Mouse (Mus musculus): ENCODE measurements around the gene Emp3. TPM values are rescaled to one million over a fixed set of nuclear protein-coding genes. Genes with fewer than 3 reads are reported as not detected.
"Not testable (repeated sequence)": the region's sequence is repeated elsewhere in the genome, so short reads cannot be mapped to it uniquely, and the experiment has no call there.

Gene Emp3
- polyA plus RNA-seq, 1 experiment, result 219 TPM

GRCm38 (mm10) chr7:45916056-45917003 lies 4.9 kb downstream of the Emp3 start:
- DNase-seq (ENCODE audit: low spot score), result no peak

GRCm38 (mm10) chr7:45915011-45915410 lies 6.2 kb downstream of the Emp3 start:
- no peak for DNase-seq (ENCODE audit: low spot score)

- DNase-seq (ENCODE audit: low spot score), result no peak
Measured at GRCm38 (mm10) chr7:45914067-45914466, 7.1 kb downstream of the Emp3 start.

GRCm38 (mm10) chr7:45909145-45909544 lies 12.1 kb downstream of the Emp3 start:
- no peak for DNase-seq (ENCODE audit: low spot score)

GRCm38 (mm10) chr7:45908384-45908783 lies 12.8 kb downstream of the Emp3 start:
- DNase-seq (ENCODE audit: low spot score), result no peak

- DNase-seq (ENCODE audit: low spot score), result no peak
Measured at GRCm38 (mm10) chr7:45906622-45907021, 14.6 kb downstream of the Emp3 start.

GRCm38 (mm10) chr7:45902481-45903002 lies 18.7 kb downstream of the Emp3 start:
- DNase-seq (ENCODE audit: low spot score), result no peak

- no peak for DNase-seq (ENCODE audit: low spot score)
Measured at GRCm38 (mm10) chr7:45901562-45901961, 19.6 kb downstream of the Emp3 start.

GRCm38 (mm10) chr7:45898125-45898524 lies 23.1 kb downstream of the Emp3 start:
- not testable (repeated sequence) for DNase-seq (ENCODE audit: low spot score)

GRCm38 (mm10) chr7:45897258-45897757 lies 23.9 kb downstream of the Emp3 start:
- DNase-seq (ENCODE audit: low spot score), result peak; percentile 46

GRCm38 (mm10) chr7:45896517-45897257 lies 24.5 kb downstream of the Emp3 start, which contains the start of the genes Syngr4 and Tmem143:
Gene Syngr4, minus strand, starts transcription at chr7:45896714.
Gene Tmem143, plus strand, starts transcription at chr7:45896941.
- DNase-seq (ENCODE audit: low spot score), result peak; percentile 79

GRCm38 (mm10) chr7:45895931-45896516 lies 25.2 kb downstream of the Emp3 start:
- no peak for DNase-seq (ENCODE audit: low spot score)

- no peak for DNase-seq (ENCODE audit: low spot score)
Measured at GRCm38 (mm10) chr7:45892651-45893050, 28.6 kb downstream of the Emp3 start.

GRCm38 (mm10) chr7:45887246-45887645 lies 34.0 kb downstream of the Emp3 start:
- DNase-seq (ENCODE audit: low spot score), result no peak

- no peak for DNase-seq (ENCODE audit: low spot score)
Measured at GRCm38 (mm10) chr7:45881011-45881410, 40.2 kb downstream of the Emp3 start.

GRCm38 (mm10) chr7:45880531-45880930 lies 40.7 kb downstream of the Emp3 start:
- no peak for DNase-seq (ENCODE audit: low spot score)

GRCm38 (mm10) chr7:45878278-45878677 lies 42.9 kb downstream of the Emp3 start, which contains the start of gene Grin2d:
Gene Grin2d, minus strand, starts transcription at chr7:45878378.
- DNase-seq (ENCODE audit: low spot score), result not testable (repeated sequence)

- no peak for DNase-seq (ENCODE audit: low spot score)
Measured at GRCm38 (mm10) chr7:45876895-45877294, 44.3 kb downstream of the Emp3 start.

- peak; percentile 70 for DNase-seq (ENCODE audit: low spot score)
Measured at GRCm38 (mm10) chr7:45873061-45873947, 47.9 kb downstream of the Emp3 start.

GRCm38 (mm10) chr7:45872624-45873023 lies 48.6 kb downstream of the Emp3 start, which contains the start of gene Kdelr1:
Gene Kdelr1, plus strand, starts transcription at chr7:45872772.
- peak; percentile 80 for DNase-seq (ENCODE audit: low spot score)

All from urinary bladder, adult 2 months (tissue).